Mouse (Mus musculus) thymus, adult 2 months (tissue): ENCODE data around the gene Akap17b.

Experiments
- CTCF ChIP-seq: fragments of 200-500 bp; IDR thresholded peaks from 2 replicates; pipeline ENCODE4 v1.5.1; 2012; ENCODE audit warnings: mild to moderate bottlenecking, control low read depth, low read length, moderate library complexity, borderline replicate concordance; ENCODE audit not compliant: control insufficient read depth, poor library complexity, insufficient read depth; ENCODE audit errors: extremely low read depth
- POLR2A ChIP-seq: fragments of 200-500 bp; IDR thresholded peaks from 2 replicates; pipeline ENCODE4 v1.6.1; 2012; ENCODE audit warnings: mild to moderate bottlenecking, low read length, control low read depth, moderate library complexity; ENCODE audit not compliant: control insufficient read depth, poor library complexity, insufficient read depth; ENCODE audit errors: extremely low read depth

GRCm38 (mm10) chrX:36599656-36600055, 45.5 kb downstream of the Akap17b start:
- TF ChIP-seq POLR2A (no peak), CTCF (no peak)
